Mouse (Mus musculus): ENCODE data around the gene Cald1.

DNA sequence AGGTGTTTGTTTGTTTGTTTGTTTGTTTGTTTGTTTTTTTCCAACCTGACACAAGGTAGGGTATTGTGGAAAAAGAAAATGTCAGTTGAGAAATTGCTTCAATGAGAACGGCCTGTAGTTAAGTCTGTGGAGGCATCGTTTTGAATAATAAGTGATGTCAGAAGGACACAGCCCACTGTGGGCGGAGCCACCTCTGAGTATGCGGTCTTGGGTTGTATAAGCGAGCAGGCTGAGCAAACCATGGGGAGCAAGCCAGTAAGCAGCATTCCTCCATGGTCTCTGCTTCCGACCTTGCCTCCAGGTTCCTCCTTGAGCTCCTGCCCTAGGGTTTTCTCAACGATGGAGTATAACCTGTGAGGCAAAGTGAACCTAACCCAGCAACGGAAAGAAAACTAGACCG, 7.6 kb upstream of the Cald1 start:
- TF ChIP-seq CTCF (IDR thresholded peaks at IDR 0.05; ENCODE audit: low read depth) = no peak
- TF ChIP-seq EP300 (optimal IDR thresholded peaks at IDR 0.05) = no peak
